Mouse (Mus musculus) cerebellum, adult 2 months (tissue): ENCODE measurements around the gene Zfp977.

Experiments
- CTCF ChIP-seq: fragments of 200-500 bp; IDR thresholded peaks from 2 replicates; pipeline ENCODE4 v1.5.1; 2011; ENCODE audit warnings: low read depth, mild to moderate bottlenecking, control low read depth, low read length, moderate library complexity, borderline replicate concordance; ENCODE audit not compliant: insufficient read depth
- POLR2A ChIP-seq: fragments of 200-500 bp; IDR thresholded peaks from 2 replicates; pipeline ENCODE4 v1.6.1; 2011; ENCODE audit warnings: low read length, control low read depth, borderline replicate concordance; ENCODE audit not compliant: insufficient read depth

- TF ChIP-seq POLR2A (no peak), CTCF (no peak)
Observed at GRCm38 (mm10) chr7:42551766-42552165, 40.6 kb downstream of the Zfp977 start.
